Mouse (Mus musculus) midbrain, postnatal 0 days (tissue): ENCODE data around the gene Ccdc106. TPM values are rescaled to one million over a fixed set of nuclear protein-coding genes. Genes with fewer than 3 reads are reported as not detected.

Experiments
- ATAC-seq: fragments of 200-750 bp; cut with Nextera tagmentation; 2 replicates; pipeline ENCODE4 v1.8.0; 2017; ENCODE audit warnings: moderate number of reproducible peaks, mild to moderate bottlenecking, moderate TSS enrichment, moderate library complexity; ENCODE audit not compliant: low FRiP score
- DNase-seq: peaks from one replicate; pipeline ENCODE4 v3.0.0-alpha.2; 2015; ENCODE audit warnings: low spot score
- H3K27ac ChIP-seq: fragments of 300-500 bp; sonication (generic); 2 replicates; pipeline ENCODE4 v1.5.1; 2014; ENCODE audit warnings: low read depth, mild to moderate bottlenecking, low read length, mixed read lengths
- H3K27me3 ChIP-seq: fragments of 300-500 bp; sonication (generic); 2 replicates; pipeline ENCODE4 v1.6.1; 2014; ENCODE audit warnings: low read length, control low read depth, mixed read lengths; ENCODE audit not compliant: insufficient read depth
- H3K36me3 ChIP-seq: fragments of 300-500 bp; sonication (generic); 2 replicates; pipeline ENCODE4 v1.6.1; 2014; ENCODE audit warnings: low read length, control low read depth, mixed read lengths; ENCODE audit not compliant: insufficient read depth
- H3K4me1 ChIP-seq: fragments of 300-500 bp; sonication (generic); 2 replicates; pipeline ENCODE4 v1.6.1; 2014; ENCODE audit warnings: mild to moderate bottlenecking, control low read depth, antibody characterized with exemption, low read length, mixed read lengths; ENCODE audit not compliant: insufficient read depth
- H3K4me2 ChIP-seq: fragments of 300-500 bp; sonication (generic); 2 replicates; pipeline ENCODE4 v1.6.1; 2014; ENCODE audit warnings: low read depth, mild to moderate bottlenecking, low read length, mixed read lengths; ENCODE audit not compliant: poor library complexity, severe bottlenecking
- H3K4me3 ChIP-seq: fragments of 300-500 bp; sonication (generic); 2 replicates; pipeline ENCODE4 v1.5.1; 2014; ENCODE audit warnings: low read depth, mild to moderate bottlenecking, low read length, moderate library complexity
- H3K9ac ChIP-seq: fragments of 300-500 bp; sonication (generic); replicated peaks from 2 replicates; pipeline ENCODE4 v1.6.1; 2014; ENCODE audit warnings: mild to moderate bottlenecking, low read length, moderate library complexity, mixed read lengths; ENCODE audit not compliant: poor library complexity, severe bottlenecking
- H3K9me3 ChIP-seq: fragments of 300-500 bp; sonication (generic); 2 replicates; pipeline ENCODE4 v1.6.1; 2016; ENCODE audit warnings: low read length, control low read depth
- CTCF ChIP-seq: IDR thresholded peaks from 2 replicates; pipeline ENCODE4 v1.5.1; 2016; ENCODE audit warnings: antibody characterized with exemption, mild to moderate bottlenecking
- WGBS: fragments of 180-500 bp; shearing (Covaris S2); extraction: QIAGEN DNeasy Blood & Tissue Kit; methylation state at CpG from one replicate; pipeline ENCODE4 v1.1.7; 2014; 5-methylcytosine and 5-hydroxymethylcytosine counted together
- polyA plus RNA-seq: library from polyadenylated mRNA; unstranded; fragments of >200 nt; fragmentation: Nextera tagmentation; extraction: Ambion mirVana; gene quantifications from 2 replicates; pipeline ENCODE4 v1.2.1, GENCODE M21; 2015
- total RNA-seq: library from RNA; depleted of rRNA; stranded (reverse); fragments of >200 nt; gene quantifications from 2 replicates; pipeline ENCODE4 v1.2.3, GENCODE M21; 2014; rRNA removed

The Ccdc106 gene
- total RNA-seq, result 65.6 and 68.8 TPM in 2 replicates
- 75.4 and 77.3 TPM in 2 replicates for polyA plus RNA-seq

- Histone ChIP-seq H3K9me3 (no peaks in the 10 kb centered on the region), H3K4me2 (peak within 1 kb of the TSS; percentile 91), H3K4me3 (peak within 1 kb of the TSS; percentile 79), H3K9ac (peak within 1 kb of the TSS; percentile 93), H3K4me1 (peaks cover 7% of the 10 kb centered on the region; the same call in 1 of the 2 replicates), H3K27me3 (no peaks in the 10 kb centered on the region), H3K27ac (peak within 1 kb of the TSS; percentile 94), H3K36me3 (peaks cover 17% of the 10 kb centered on the region; the same call in 1 of the 2 replicates)
- ATAC-seq (peak; percentile 89), DNase-seq (peak; percentile 100)
- no peak; the same call in 1 of the 2 replicates for TF ChIP-seq CTCF
- under 1% methylated on average over 46 of the region's 49 CpGs for WGBS
These were observed at the start of gene Ccdc106, which contains the start of gene Zfp865 for GRCm38 (mm10) chr7:5020000-5020681. Gene Ccdc106, plus strand, starts transcription at chr7:5020553. Gene Zfp865, plus strand, starts transcription at chr7:5020376.

GRCm38 (mm10) chr7:4971068-4971467, 49.3 kb upstream of the Ccdc106 start, which contains the start of gene Sbk3:
Gene Sbk3, minus strand, starts transcription at chr7:4971168.
- Histone ChIP-seq H3K27ac (no peak within 1 kb of the TSS), H3K36me3 (no peaks in the 10 kb centered on the region), H3K9ac (0 out of 2 replicates have a peak within 1 kb of the TSS, but pooled peaks have one; percentile 2), H3K9me3 (no peaks in the 10 kb centered on the region), H3K4me2 (no peak within 1 kb of the TSS), H3K4me3 (no peak within 1 kb of the TSS), H3K4me1 (no peaks in the 10 kb centered on the region), H3K27me3 (no peaks in the 10 kb centered on the region)
- whole genome bisulfite sequencing, result 39% methylated on average over 6 of the region's 6 CpGs
- TF ChIP-seq CTCF, result no peak
- no peak for ATAC-seq
- DNase-seq, result no peak

- H3K27ac ChIP-seq, result no peak overlapping the region
- H3K36me3 ChIP-seq, result no peaks in the 10 kb centered on the region
- no peak for TF ChIP-seq CTCF
- H3K27me3 ChIP-seq, result no peaks in the 10 kb centered on the region
- no peak overlapping the region for H3K9ac ChIP-seq
- no peak overlapping the region for H3K4me2 ChIP-seq
- no peaks in the 10 kb centered on the region for H3K9me3 ChIP-seq
- no peaks in the 10 kb centered on the region for H3K4me1 ChIP-seq
- DNase-seq (no peak), ATAC-seq (no peak)
- no peak overlapping the region for H3K4me3 ChIP-seq
- 23% methylated on average over 7 of the region's 7 CpGs for WGBS
These were observed 48.6 kb upstream of the Ccdc106 start for GRCm38 (mm10) chr7:4971710-4972109.

- Histone ChIP-seq H3K4me3 (no peak overlapping the region), H3K27ac (no peak overlapping the region), H3K9ac (no peak overlapping the region), H3K4me2 (no peak overlapping the region), H3K36me3 (no peaks in the 10 kb centered on the region), H3K27me3 (no peaks in the 10 kb centered on the region), H3K4me1 (no peaks in the 10 kb centered on the region), H3K9me3 (no peaks in the 10 kb centered on the region)
- ATAC-seq (no peak), DNase-seq (no peak)
- no peak for TF ChIP-seq CTCF
- WGBS, result 79% methylated on average over 18 of the region's 18 CpGs
These were observed 47.9 kb upstream of the Ccdc106 start for GRCm38 (mm10) chr7:4972321-4973047.

GRCm38 (mm10) chr7:4975455-4975854, 44.9 kb upstream of the Ccdc106 start:
- Histone ChIP-seq H3K9ac (no peak overlapping the region), H3K4me3 (no peak overlapping the region), H3K4me2 (no peak overlapping the region), H3K27me3 (no peaks in the 10 kb centered on the region), H3K36me3 (no peaks in the 10 kb centered on the region), H3K9me3 (no peaks in the 10 kb centered on the region), H3K4me1 (no peaks in the 10 kb centered on the region), H3K27ac (no peak overlapping the region)
- ATAC-seq, result no peak
- no peak for TF ChIP-seq CTCF
- DNase-seq, result no peak
- 67% methylated on average over 4 of the region's 4 CpGs for WGBS

DNA sequence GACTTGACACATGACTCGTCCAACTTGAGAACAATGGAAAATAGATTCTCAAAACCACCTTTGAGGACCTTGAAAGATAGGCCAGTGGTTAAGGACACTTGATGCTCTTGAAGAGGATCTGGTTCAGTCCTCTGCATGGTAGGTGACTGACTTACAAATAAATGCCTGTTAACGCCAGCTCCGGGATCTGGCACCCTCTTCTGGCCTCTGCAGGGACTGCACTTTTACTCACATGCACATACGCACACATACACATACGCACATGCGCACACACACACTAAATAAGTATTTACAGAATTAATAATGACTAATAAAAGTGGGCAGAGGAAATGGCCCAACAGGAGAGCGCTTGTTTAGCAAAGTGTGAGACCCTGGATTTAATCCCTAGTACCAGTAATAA, 43.5 kb upstream of the Ccdc106 start:
- TF ChIP-seq CTCF, result 0 out of 2 replicates have a peak, but pooled peaks have one; percentile 15
- Histone ChIP-seq H3K4me1 (no peaks in the 10 kb centered on the region), H3K9me3 (no peaks in the 10 kb centered on the region), H3K4me2 (no peak overlapping the region), H3K27me3 (no peaks in the 10 kb centered on the region), H3K4me3 (no peak overlapping the region), H3K36me3 (no peaks in the 10 kb centered on the region), H3K9ac (no peak overlapping the region), H3K27ac (no peak overlapping the region)
- DNase-seq (no peak), ATAC-seq (no peak)
- 90% methylated on average over 7 of the region's 7 CpGs for WGBS
